Mouse (Mus musculus): ENCODE results near the gene Echs1. TPM values are rescaled to one million over a fixed set of nuclear protein-coding genes. Genes with fewer than 3 reads are reported as not detected.
A peak's percentile ranks its signal among the peaks of the same experiment; 100 is the strongest.

Echs1 gene
- total RNA-seq, 2 experiments from 2014 or later, result 600 to 610 TPM

DNA sequence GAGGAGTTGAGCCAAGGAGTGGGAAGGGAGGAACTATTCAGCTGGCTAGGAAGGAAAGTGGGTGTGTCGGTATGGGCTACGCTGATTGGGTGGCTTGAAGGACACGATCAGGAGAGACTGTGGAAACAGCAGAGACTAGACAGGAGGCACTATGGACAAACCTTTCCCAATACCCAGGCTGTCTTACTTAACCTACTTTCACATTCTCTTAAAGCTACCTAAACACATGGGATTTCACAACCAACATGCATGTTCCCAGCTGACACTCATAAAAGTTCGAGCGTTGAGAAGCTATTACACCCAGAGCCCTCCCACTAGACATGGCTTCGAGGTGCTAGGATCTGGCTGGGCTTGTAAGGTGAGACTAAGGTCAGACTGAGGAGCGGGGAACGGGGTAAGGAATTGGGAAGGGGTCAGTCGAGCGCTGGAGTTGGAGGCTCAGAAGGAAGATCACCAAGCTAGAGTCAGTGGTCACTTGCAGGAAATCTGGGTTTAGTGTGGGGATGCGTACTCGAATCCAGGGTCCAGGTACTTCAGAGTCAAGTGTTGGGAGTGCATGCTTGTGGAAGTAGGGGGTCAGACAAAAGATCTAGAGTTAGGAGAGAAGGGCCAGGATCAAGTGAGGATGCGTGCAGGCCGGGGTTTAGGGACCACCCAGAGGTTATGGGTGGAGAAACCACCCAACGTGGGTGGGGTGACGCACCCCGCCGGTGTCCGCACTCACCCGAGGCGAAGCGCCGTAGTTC lies 520 bp downstream of the Echs1 start, which contains the start of gene Paox:
TSS of gene Paox (plus strand) at position 217 of the 746 bp plus-strand sequence.
- DNase-seq, result peak; percentile 80

- DNase-seq, result no peak
Measured at GRCm38 (mm10) chr7:140111943-140112342, 4.3 kb downstream of the Echs1 start.

DNA sequence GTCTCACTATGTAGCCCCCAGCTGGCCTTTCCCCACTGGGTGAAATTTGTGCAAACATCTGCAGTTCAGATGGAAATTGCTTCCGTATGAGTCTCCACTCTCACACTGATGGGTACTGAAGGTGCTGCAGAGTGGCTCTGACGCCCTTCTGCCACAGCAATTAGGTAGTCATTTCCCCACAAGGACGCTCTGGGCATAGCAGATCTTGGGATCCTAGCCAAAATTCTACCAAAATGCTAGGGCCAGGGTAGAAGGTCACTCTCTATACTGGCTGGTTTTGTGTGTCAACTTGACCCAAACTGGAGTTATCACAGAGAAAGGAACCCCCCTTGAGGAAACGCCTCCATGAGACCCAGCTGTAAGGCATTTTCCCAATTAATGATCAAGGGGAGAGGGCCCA lies 12.3 kb downstream of the Echs1 start:
- DNase-seq, result peak; percentile 61

- DNase-seq, result peak; percentile 95
Measured at GRCm38 (mm10) chr7:140101993-140102860, 14.0 kb downstream of the Echs1 start, which contains the start of gene Fuom. Gene Fuom, minus strand, starts transcription at chr7:140102441.

GRCm38 (mm10) chr7:140101498-140101897 lies 14.8 kb downstream of the Echs1 start:
- DNase-seq, result no peak

DNA sequence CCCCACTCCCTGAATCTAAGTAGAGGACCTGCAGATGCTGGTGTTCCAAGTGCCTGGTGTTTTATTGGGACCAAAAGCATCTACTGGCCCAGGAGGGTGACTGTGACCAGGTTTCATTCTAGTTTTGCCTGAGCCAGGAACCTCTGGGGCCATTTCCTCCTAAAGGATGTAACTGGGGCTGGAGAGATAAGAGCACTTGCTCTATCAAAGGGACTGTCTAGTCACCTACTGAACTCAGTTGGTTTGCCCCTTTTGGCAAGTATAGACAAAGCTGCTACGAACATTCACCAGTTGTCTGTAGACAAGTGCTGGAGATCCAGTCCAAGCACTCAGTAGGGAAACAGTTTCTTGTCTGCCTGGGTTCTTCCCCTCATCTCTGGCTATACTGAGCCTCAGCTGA lies 17.8 kb downstream of the Echs1 start:
- DNase-seq, result no peak

DNA sequence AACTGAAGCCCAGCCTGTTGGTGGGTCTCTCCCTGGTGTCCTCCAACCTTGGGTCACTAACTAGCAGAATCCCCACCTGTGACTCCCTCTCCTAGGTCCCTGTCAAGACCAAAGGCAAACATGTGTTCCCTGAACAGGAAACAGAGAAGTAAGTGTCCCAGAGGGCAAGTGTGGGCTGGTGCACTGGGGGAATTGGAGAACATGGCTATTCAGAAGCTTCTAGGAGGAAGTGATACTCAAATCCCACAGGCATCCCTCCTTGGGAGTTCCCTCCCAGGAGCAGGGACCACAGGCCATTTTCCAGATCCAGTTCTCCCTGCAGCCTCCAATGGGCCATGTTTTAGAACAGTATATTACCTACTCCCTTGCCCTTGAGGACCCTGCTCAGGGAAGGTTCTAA lies 20.2 kb downstream of the Echs1 start:
- DNase-seq, result no peak

DNA sequence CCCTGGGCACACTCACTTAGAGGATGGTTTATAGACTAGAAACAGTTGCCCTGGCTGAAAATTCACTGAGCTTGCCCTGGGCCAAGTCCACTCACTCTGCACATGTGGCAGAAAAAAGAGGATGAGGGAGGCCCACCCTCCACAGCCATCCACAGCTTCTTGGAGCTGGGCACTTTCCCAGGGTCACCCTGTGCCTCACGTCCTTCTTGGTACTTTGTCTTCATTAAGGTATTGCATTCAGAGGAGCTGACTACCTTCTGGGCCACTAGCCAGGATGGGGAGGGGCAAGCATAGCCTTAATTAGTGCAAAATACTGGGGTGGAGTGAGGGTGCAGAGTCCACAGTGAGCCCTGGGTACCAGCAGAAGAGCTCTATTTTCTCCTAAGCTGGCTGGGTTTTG lies 20.7 kb downstream of the Echs1 start:
- no peak for DNase-seq

DNA sequence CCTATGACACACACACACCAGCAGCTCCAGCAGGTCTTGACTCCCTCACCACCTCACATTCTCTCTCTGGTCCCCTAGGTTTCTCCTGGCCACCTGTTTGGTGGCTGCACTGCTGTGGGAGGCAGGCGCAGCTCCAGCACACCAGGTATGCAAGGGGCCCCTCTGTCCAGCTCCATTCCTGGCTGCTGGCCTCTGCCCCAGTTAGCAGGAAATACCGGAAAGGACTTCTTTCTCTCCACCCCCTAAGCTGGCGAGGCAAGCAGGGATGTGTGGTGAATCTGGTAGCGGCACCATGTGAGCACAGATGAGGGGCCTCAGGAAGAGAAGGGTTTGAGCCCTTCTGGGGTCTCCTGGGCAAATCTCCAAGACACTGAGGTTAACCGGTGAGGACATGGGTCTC lies 21.3 kb downstream of the Echs1 start:
- DNase-seq, result no peak

- no peak for DNase-seq
Measured at GRCm38 (mm10) chr7:140092924-140093528, 23.2 kb downstream of the Echs1 start, which contains the start of gene Prap1. Gene Prap1, plus strand, starts transcription at chr7:140093395.

DNA sequence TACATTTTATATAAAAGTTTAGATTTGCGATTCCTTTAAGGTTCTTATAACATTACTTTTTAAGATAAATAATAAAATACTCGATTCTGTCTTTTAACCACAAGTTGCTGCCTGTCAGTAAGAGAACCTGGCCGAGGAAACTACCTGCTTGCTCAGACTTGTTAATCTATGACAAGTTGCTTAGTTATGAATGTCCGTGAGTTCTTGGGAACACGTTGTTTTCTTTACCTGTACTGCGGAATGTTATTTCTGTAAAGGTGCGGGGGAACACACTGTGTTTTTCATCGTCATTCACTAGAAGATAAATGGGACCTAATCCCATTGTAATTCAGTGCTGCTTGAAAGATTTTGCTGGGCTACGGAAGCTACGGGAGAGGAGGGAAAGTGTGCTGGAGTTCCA lies 25.7 kb downstream of the Echs1 start:
- DNase-seq, result no peak

DNA sequence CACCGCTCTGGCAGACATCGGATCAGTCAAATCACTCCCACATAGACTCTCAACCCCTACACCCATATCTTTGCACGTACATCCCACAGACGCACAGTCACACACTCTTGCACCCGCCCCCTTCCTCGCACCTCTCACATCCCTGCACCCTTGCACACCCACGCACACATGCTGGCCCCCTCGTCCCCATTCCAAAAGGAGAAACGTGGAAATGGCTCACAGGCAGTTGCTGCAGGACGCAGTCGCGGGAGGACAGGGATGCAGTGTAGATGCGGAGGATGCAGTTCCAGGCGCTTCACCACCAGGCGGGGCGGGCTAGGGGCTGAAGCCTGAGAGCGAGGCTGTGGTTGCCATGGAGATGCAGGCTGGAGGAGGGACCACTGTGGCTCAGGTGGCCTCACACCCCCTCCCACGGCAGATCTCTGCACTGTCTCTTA lies 34.0 kb downstream of the Echs1 start, which contains the start of gene Caly:
TSS of gene Caly (minus strand) at position 307 of the 437 bp plus-strand sequence.
- DNase-seq, result peak; percentile 46

DNA sequence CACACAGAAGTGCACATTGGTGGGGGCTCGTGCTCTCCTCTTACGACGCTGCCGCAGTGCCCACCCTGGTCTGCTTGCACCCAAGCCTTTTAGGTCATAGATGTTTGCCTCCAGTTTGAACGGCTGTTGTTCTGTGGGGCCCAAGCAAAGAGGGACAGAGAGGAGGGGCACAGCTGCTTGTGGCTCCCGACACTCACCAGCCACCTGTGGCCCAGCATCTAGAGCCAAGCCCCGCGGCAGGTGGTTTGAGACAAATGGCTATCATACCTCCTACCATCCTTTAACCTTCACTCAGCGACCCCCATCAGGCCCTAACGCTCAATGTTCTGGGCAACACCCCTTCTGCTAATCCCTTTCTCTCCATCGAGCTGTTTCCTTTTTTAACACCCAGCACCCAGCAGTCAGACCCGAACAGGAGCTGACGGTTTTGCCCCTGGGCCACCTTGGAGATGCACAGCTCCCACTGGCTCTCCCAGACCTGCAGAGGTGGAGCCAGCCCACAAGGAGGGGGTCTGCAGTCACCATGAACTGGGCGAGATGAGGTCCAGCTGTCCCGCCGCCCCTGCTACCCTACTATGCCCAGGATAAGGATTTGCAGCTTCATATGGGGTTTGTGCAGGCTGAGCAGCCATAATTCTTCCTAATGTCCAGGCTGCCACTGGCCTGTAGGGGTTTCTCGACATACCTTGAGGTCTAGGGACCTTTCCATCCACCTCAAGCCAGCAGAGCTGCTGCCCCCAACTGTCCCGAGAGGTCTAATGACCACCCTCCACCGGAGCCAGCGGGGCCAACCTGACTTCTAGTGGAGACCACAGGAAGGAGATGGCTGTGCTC lies 34.7 kb downstream of the Echs1 start:
- DNase-seq, result no peak

- peak; percentile 89 for DNase-seq
Measured at GRCm38 (mm10) chr7:140080503-140081156, 35.6 kb downstream of the Echs1 start.

DNA sequence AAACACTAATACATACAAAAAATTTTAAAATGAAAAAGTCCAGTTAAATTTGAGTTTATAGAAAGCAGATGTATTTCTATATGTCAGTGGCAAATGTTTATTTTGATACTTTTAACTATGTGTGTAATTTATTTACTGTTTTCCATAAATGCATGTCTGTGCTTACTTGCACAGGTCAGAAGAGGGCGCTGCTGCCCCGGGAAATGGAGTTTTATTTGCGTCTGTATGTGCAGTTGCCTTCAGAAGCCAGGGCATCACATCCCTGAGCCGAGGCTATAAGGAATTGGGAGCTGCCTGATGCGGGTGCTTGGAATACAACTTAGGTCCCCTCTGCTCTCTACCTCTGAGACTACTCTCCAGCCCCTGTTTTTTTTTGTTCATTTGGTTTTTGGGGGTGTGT lies 37.6 kb downstream of the Echs1 start:
- peak; percentile 81 for DNase-seq

GRCm38 (mm10) chr7:140077698-140078097 lies 38.6 kb downstream of the Echs1 start:
- no peak for DNase-seq

GRCm38 (mm10) chr7:140070042-140070711 lies 46.1 kb downstream of the Echs1 start:
- peak; percentile 36 for DNase-seq

DNA sequence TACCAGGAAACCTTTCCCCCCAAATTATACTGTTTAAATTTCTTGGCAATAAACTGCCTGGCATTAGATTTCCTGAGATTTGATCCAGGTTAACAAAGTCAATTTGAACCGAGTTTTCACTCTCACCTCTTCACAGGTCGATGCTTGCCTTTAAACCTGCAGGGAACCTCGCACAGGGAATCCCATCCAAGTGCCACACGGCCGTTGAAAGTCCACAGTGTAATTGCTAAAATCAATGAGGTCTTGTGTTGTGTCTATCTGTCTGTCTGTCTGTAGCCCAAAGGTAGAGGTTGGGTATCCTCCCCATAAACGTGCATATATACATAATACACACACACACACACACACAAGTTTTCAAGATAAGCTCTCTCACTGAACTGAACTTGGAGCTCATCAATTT lies 48.9 kb downstream of the Echs1 start:
- no peak for DNase-seq

DNA sequence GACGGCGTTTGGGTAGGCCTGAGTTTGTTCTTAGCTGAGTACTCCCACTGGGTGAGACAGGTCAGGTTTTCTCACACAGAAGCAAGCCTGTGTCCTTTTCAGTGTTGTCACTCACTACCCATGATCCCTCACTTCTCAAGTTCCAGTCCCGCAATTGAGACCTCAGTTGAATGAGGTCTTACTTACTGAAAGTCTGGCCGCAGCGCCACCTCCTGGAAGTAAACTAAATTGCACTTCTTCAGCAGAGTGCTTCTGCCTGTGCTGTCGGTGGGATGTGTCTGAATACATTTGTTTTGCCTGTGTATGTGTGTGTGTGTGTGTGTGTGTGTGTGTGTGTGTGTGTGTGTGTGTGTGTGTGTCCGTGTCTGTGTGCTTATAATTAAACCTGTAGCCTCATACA lies 53.2 kb downstream of the Echs1 start:
- DNase-seq, result peak; percentile 81

GRCm38 (mm10) chr7:140062307-140062706 lies 54.0 kb downstream of the Echs1 start:
- DNase-seq, result peak; percentile 45

- no peak for DNase-seq
Measured at GRCm38 (mm10) chr7:140061832-140062130, 54.5 kb downstream of the Echs1 start.
